Mouse (Mus musculus) adrenal gland, postnatal 36 days (tissue): Measurements from ENCODE around the gene Lbr. TPM values are rescaled to one million over a fixed set of nuclear protein-coding genes. Genes with fewer than 3 reads are reported as not detected.

Experiments used
- DNase-seq, 2 experiments: peaks; one replicate each; pipeline ENCODE4 v3.0.0; 2021; ENCODE audit warnings: mixed read lengths in 1 of 2
- total RNA-seq, 2 experiments: library from RNA; stranded (reverse); gene quantifications; 2 replicates each; pipeline ENCODE4 v1.2.3; 2021

The Lbr gene
- total RNA-seq, 2 experiments from 2014 or later, result 20.5 to 22.7 TPM

- DNase-seq, result no peak
Measured at GRCm38 (mm10) chr1:181776541-181776940, 66.3 kb downstream of the Lbr start.

GRCm38 (mm10) chr1:181771871-181772270 lies 71.0 kb downstream of the Lbr start:
- no peak for DNase-seq

GRCm38 (mm10) chr1:181769392-181769791 lies 73.5 kb downstream of the Lbr start:
- DNase-seq, result no peak

Other genes with a start within 250 kb of the Lbr start
- 10 to 100 TPM; 52.9 to 78.1 TPM for gene Enah, start 176.9 kb upstream of the Lbr start, total RNA-seq